Mouse (Mus musculus): Measurements from ENCODE around the gene Gm4756. TPM values are rescaled to one million over a fixed set of nuclear protein-coding genes. Genes with fewer than 3 reads are reported as not detected.
"Not testable (repeated sequence)": the region's sequence is repeated elsewhere in the genome, so short reads cannot be mapped to it uniquely, and the experiment has no call there.

Gm4756 gene
- polyA plus RNA-seq, 1 experiment, result 10.6 TPM

- Histone ChIP-seq H3K4me1 (ENCODE audit: control insufficient read depth, insufficient read depth, low read length) (no peaks in the 10 kb centered on the region), H3K9me3 (replicated peaks; ENCODE audit: control insufficient read depth, insufficient read depth, low read length, poor library complexity, severe bottlenecking) (no peaks in the 10 kb centered on the region), H3K4me3 (ENCODE audit: low read depth, low read length) (no peak overlapping the region), H3K27ac (ENCODE audit: insufficient read depth, low read length) (no peak overlapping the region), H3K27me3 (ENCODE audit: control insufficient read depth, insufficient read depth, low read length, poor library complexity, severe bottlenecking) (no peaks in the 10 kb centered on the region), H3K36me3 (ENCODE audit: control insufficient read depth, insufficient read depth, low read length, poor library complexity, severe bottlenecking) (no peaks in the 10 kb centered on the region), H3K9ac (ENCODE audit: low read depth, poor library complexity, severe bottlenecking) (no peak overlapping the region)
- TF ChIP-seq CTCF (IDR thresholded peaks at IDR 0.05; ENCODE audit: low read depth, low read length) (no peak), EP300 (IDR thresholded peaks at IDR 0.05; ENCODE audit: insufficient read depth, low read depth, low read length) (no peak), POLR2A (IDR thresholded peaks at IDR 0.05; ENCODE audit: insufficient read depth, low read length) (no peak)
These were observed 26.5 kb downstream of the Gm4756 start for GRCm38 (mm10) chr12:72622853-72623496.

- Histone ChIP-seq H3K9ac (ENCODE audit: low read depth, poor library complexity, severe bottlenecking) (no peak overlapping the region), H3K4me1 (ENCODE audit: control insufficient read depth, insufficient read depth, low read length) (no peaks in the 10 kb centered on the region), H3K4me3 (ENCODE audit: low read depth, low read length) (no peak overlapping the region), H3K36me3 (ENCODE audit: control insufficient read depth, insufficient read depth, low read length, poor library complexity, severe bottlenecking) (no peaks in the 10 kb centered on the region), H3K27ac (ENCODE audit: insufficient read depth, low read length) (no peak overlapping the region), H3K9me3 (replicated peaks; ENCODE audit: control insufficient read depth, insufficient read depth, low read length, poor library complexity, severe bottlenecking) (no peaks in the 10 kb centered on the region), H3K27me3 (ENCODE audit: control insufficient read depth, insufficient read depth, low read length, poor library complexity, severe bottlenecking) (no peaks in the 10 kb centered on the region)
- TF ChIP-seq CTCF (IDR thresholded peaks at IDR 0.05; ENCODE audit: low read depth, low read length), result no peak
- no peak for TF ChIP-seq POLR2A (IDR thresholded peaks at IDR 0.05; ENCODE audit: insufficient read depth, low read length)
- no peak for TF ChIP-seq EP300 (IDR thresholded peaks at IDR 0.05; ENCODE audit: insufficient read depth, low read depth, low read length)
These were observed 28.0 kb downstream of the Gm4756 start for GRCm38 (mm10) chr12:72621441-72621840.

GRCm38 (mm10) chr12:72620856-72621255 lies 28.6 kb downstream of the Gm4756 start:
- H3K9ac ChIP-seq (ENCODE audit: low read depth, poor library complexity, severe bottlenecking), result no peak overlapping the region
- no peaks in the 10 kb centered on the region for H3K9me3 ChIP-seq (replicated peaks; ENCODE audit: control insufficient read depth, insufficient read depth, low read length, poor library complexity, severe bottlenecking)
- H3K36me3 ChIP-seq (ENCODE audit: control insufficient read depth, insufficient read depth, low read length, poor library complexity, severe bottlenecking), result no peaks in the 10 kb centered on the region
- H3K27me3 ChIP-seq (ENCODE audit: control insufficient read depth, insufficient read depth, low read length, poor library complexity, severe bottlenecking), result no peaks in the 10 kb centered on the region
- no peak overlapping the region for H3K4me3 ChIP-seq (ENCODE audit: low read depth, low read length)
- TF ChIP-seq EP300 (IDR thresholded peaks at IDR 0.05; ENCODE audit: insufficient read depth, low read depth, low read length) (no peak), POLR2A (IDR thresholded peaks at IDR 0.05; ENCODE audit: insufficient read depth, low read length) (no peak), CTCF (IDR thresholded peaks at IDR 0.05; ENCODE audit: low read depth, low read length) (no peak)
- no peak overlapping the region for H3K27ac ChIP-seq (ENCODE audit: insufficient read depth, low read length)
- no peaks in the 10 kb centered on the region for H3K4me1 ChIP-seq (ENCODE audit: control insufficient read depth, insufficient read depth, low read length)

GRCm38 (mm10) chr12:72612053-72612452 lies 37.4 kb downstream of the Gm4756 start:
- no peak overlapping the region for H3K9ac ChIP-seq (ENCODE audit: low read depth, poor library complexity, severe bottlenecking)
- no peak overlapping the region for H3K4me3 ChIP-seq (ENCODE audit: low read depth, low read length)
- no peaks in the 10 kb centered on the region for H3K4me1 ChIP-seq (ENCODE audit: control insufficient read depth, insufficient read depth, low read length)
- no peak for TF ChIP-seq POLR2A (IDR thresholded peaks at IDR 0.05; ENCODE audit: insufficient read depth, low read length)
- TF ChIP-seq CTCF (IDR thresholded peaks at IDR 0.05; ENCODE audit: low read depth, low read length), result no peak
- no peak for TF ChIP-seq EP300 (IDR thresholded peaks at IDR 0.05; ENCODE audit: insufficient read depth, low read depth, low read length)
- no peak overlapping the region for H3K27ac ChIP-seq (ENCODE audit: insufficient read depth, low read length)
- H3K9me3 ChIP-seq (replicated peaks; ENCODE audit: control insufficient read depth, insufficient read depth, low read length, poor library complexity, severe bottlenecking), result peaks cover 8% of the 10 kb centered on the region
- H3K27me3 ChIP-seq (ENCODE audit: control insufficient read depth, insufficient read depth, low read length, poor library complexity, severe bottlenecking), result no peaks in the 10 kb centered on the region; the same call in 1 of the 2 replicates
- no peaks in the 10 kb centered on the region for H3K36me3 ChIP-seq (ENCODE audit: control insufficient read depth, insufficient read depth, low read length, poor library complexity, severe bottlenecking)

GRCm38 (mm10) chr12:72598731-72599130 lies 50.7 kb downstream of the Gm4756 start:
- H3K4me3 ChIP-seq (ENCODE audit: low read depth, low read length); H3K27ac ChIP-seq (ENCODE audit: insufficient read depth, low read length); H3K27me3 ChIP-seq (ENCODE audit: control insufficient read depth, insufficient read depth, low read length, poor library complexity, severe bottlenecking); H3K4me1 ChIP-seq (ENCODE audit: control insufficient read depth, insufficient read depth, low read length); H3K36me3 ChIP-seq (ENCODE audit: control insufficient read depth, insufficient read depth, low read length, poor library complexity, severe bottlenecking); H3K9ac ChIP-seq (ENCODE audit: low read depth, poor library complexity, severe bottlenecking); H3K9me3 ChIP-seq (replicated peaks; ENCODE audit: control insufficient read depth, insufficient read depth, low read length, poor library complexity, severe bottlenecking): not testable (repeated sequence)

- H3K4me3 ChIP-seq (ENCODE audit: low read depth, low read length), result no peak overlapping the region
- no peak overlapping the region for H3K9ac ChIP-seq (ENCODE audit: low read depth, poor library complexity, severe bottlenecking)
- H3K27me3 ChIP-seq (ENCODE audit: control insufficient read depth, insufficient read depth, low read length, poor library complexity, severe bottlenecking), result no peaks in the 10 kb centered on the region
- no peak for TF ChIP-seq CTCF (IDR thresholded peaks at IDR 0.05; ENCODE audit: low read depth, low read length)
- no peak for TF ChIP-seq POLR2A (IDR thresholded peaks at IDR 0.05; ENCODE audit: insufficient read depth, low read length)
- 0 out of 2 replicates have a peak, but pooled peaks have one; percentile 35 for TF ChIP-seq EP300 (IDR thresholded peaks at IDR 0.05; ENCODE audit: insufficient read depth, low read depth, low read length)
- no peaks in the 10 kb centered on the region for H3K36me3 ChIP-seq (ENCODE audit: control insufficient read depth, insufficient read depth, low read length, poor library complexity, severe bottlenecking)
- peaks cover 2% of the 10 kb centered on the region for H3K4me1 ChIP-seq (ENCODE audit: control insufficient read depth, insufficient read depth, low read length)
- H3K27ac ChIP-seq (ENCODE audit: insufficient read depth, low read length), result peak overlapping the region; percentile 67; the same call in 1 of the 2 replicates
- H3K9me3 ChIP-seq (replicated peaks; ENCODE audit: control insufficient read depth, insufficient read depth, low read length, poor library complexity, severe bottlenecking), result peaks cover 6% of the 10 kb centered on the region
These were observed 55.5 kb downstream of the Gm4756 start for GRCm38 (mm10) chr12:72594001-72594400.

All from ES-Bruce4 (cell line).